In genomic region chr11:19119927-19120827, GRCm38 (mm10) we compare ENCODE assay signal across 12 mouse cellular contexts.
DNase-seq lines count a peak whose midpoint lies in the region; ATAC-seq and TF ChIP-seq lines count a peak whose summit lies in the region.
"Had no signal": no experiment of that assay in that cellular context is flagged by ENCODE, and none has a peak within 500 bp of the region (broad histone marks: within the 10 kb centered on the region; RNA-seq: fewer than 3 reads in every experiment).

No protein-coding gene starts in this region.

- H3K4me2 ChIP-seq in neural tube, embryonic 15.5 days = no peak overlapping the region

- H3K36me3 ChIP-seq in heart, adult 2 months (ENCODE audit: control insufficient read depth, insufficient read depth, low read length) = no peaks in the 10 kb centered on the region
- H3K36me3 ChIP-seq in heart, embryonic 10.5 days = no peaks in the 10 kb centered on the region
- H3K36me3 ChIP-seq in neural tube, embryonic 15.5 days = no peaks in the 10 kb centered on the region
- H3K36me3 ChIP-seq: midbrain, embryonic 10.5 days had no signal

- WGBS in heart, adult 2 months = 53% methylated on average over 8 of the region's 8 CpGs
- WGBS in heart, embryonic 10.5 days = 57% methylated on average over 8 of the region's 8 CpGs
- 64% methylated on average over 8 of the region's 8 CpGs for WGBS in neural tube, embryonic 15.5 days

- no peak overlapping the region; the same call in 1 of the 2 replicates for H3K27ac ChIP-seq in heart, adult 2 months
- H3K27ac ChIP-seq in heart, embryonic 10.5 days = no peak overlapping the region
- H3K27ac ChIP-seq in neural tube, embryonic 15.5 days (replicated peaks) = 0 out of 2 replicates have a peak overlapping the region, but pooled peaks have one; percentile 4
- H3K27ac ChIP-seq: liver, embryonic 14.5 days; midbrain, embryonic 10.5 days had no signal

- ATAC-seq in neural tube, embryonic 15.5 days (ENCODE audit: low FRiP score) = no peak; the same call in 1 of the 2 replicates
- no peak for ATAC-seq in megakaryocyte, adult 5-6 weeks (ENCODE audit: poor library complexity, severe bottlenecking)

- intact Hi-C loops in heart, adult 2 months (cut with DNase I) = no loop called here

- peak; percentile 35 to 36 for DNase-seq in heart, adult 2 months
- no peak for DNase-seq in heart, embryonic 10.5 days (ENCODE audit: low spot score)
- DNase-seq in neural tube, embryonic 10.5 days (ENCODE audit: extremely low spot score, low spot score) = no peak
- DNase-seq in kidney, postnatal 10 days = peak; percentile 14
- DNase-seq in frontal cortex, adult 2 months (ENCODE audit: extremely low spot score in 1 of 2, low spot score in 1 of 2) = no peak
- no peak for DNase-seq in embryo, embryonic 10 days (ENCODE audit: low spot score)
- DNase-seq: cerebellum, postnatal 25 days had no signal

- no peaks in the 10 kb centered on the region; the same call in 1 of the 2 replicates for H3K4me1 ChIP-seq in heart, adult 2 months (ENCODE audit: control insufficient read depth, insufficient read depth, low read length)
- H3K4me1 ChIP-seq in heart, embryonic 10.5 days = no peaks in the 10 kb centered on the region
- H3K4me1 ChIP-seq in neural tube, embryonic 15.5 days = peaks cover 7% of the 10 kb centered on the region

- no peaks in the 10 kb centered on the region for H3K27me3 ChIP-seq in heart, adult 2 months (ENCODE audit: control insufficient read depth, insufficient read depth, low read length)
- H3K27me3 ChIP-seq in heart, embryonic 10.5 days (ENCODE audit: insufficient read depth, poor library complexity, severe bottlenecking) = no peaks in the 10 kb centered on the region
- no peaks in the 10 kb centered on the region for H3K27me3 ChIP-seq in neural tube, embryonic 15.5 days (replicated peaks)

- TF ChIP-seq EP300 in heart, adult 2 months (IDR thresholded peaks at IDR 0.05; ENCODE audit: insufficient read depth, low read depth, low read length) = no peak

- H3K4me3 ChIP-seq in heart, adult 2 months = no peak overlapping the region
- no peak overlapping the region for H3K4me3 ChIP-seq in heart, embryonic 10.5 days
- H3K4me3 ChIP-seq in neural tube, embryonic 15.5 days (replicated peaks) = no peak overlapping the region
- H3K4me3 ChIP-seq: erythroblast, embryonic 14.5 days; midbrain, embryonic 10.5 days had no signal

- no peak for TF ChIP-seq POLR2A in heart, adult 2 months (IDR thresholded peaks at IDR 0.05; ENCODE audit: insufficient read depth, low read depth, low read length)

- H3K9me3 ChIP-seq in heart, embryonic 10.5 days = no peaks in the 10 kb centered on the region
- H3K9me3 ChIP-seq in neural tube, embryonic 15.5 days (replicated peaks) = no peaks in the 10 kb centered on the region
- H3K9me3 ChIP-seq: midbrain, embryonic 10.5 days had no signal

- no peak for TF ChIP-seq CTCF in heart, adult 2 months (IDR thresholded peaks at IDR 0.05)

- H3K9ac ChIP-seq in heart, adult 2 months (ENCODE audit: low read depth, low read length) = no peak overlapping the region
- H3K9ac ChIP-seq in neural tube, embryonic 15.5 days (replicated peaks) = no peak overlapping the region
- H3K9ac ChIP-seq: liver, embryonic 14.5 days had no signal

- H3K79me2 ChIP-seq in heart, adult 2 months (replicated peaks; ENCODE audit: control insufficient read depth, insufficient read depth, low read length) = no peaks in the 10 kb centered on the region

Comparison
In these comparisons a context has a peak if more than half of its experiments do, and no peak if none do; other contexts are left out.
1. DNase-seq: peak in heart, adult 2 months (2 of 2) and kidney, postnatal 10 days (single experiment); none in heart, embryonic 10.5 days (single experiment), neural tube, embryonic 10.5 days (single experiment), frontal cortex, adult 2 months (0 of 2) and embryo, embryonic 10 days (single experiment).